Mouse (Mus musculus): ENCODE measurements around the gene Slc4a8. TPM values are rescaled to one million over a fixed set of nuclear protein-coding genes. Genes with fewer than 3 reads are reported as not detected.

Gene Slc4a8
- polyA plus RNA-seq, 1 experiment from 2014 or later, result 1.2 TPM

DNA sequence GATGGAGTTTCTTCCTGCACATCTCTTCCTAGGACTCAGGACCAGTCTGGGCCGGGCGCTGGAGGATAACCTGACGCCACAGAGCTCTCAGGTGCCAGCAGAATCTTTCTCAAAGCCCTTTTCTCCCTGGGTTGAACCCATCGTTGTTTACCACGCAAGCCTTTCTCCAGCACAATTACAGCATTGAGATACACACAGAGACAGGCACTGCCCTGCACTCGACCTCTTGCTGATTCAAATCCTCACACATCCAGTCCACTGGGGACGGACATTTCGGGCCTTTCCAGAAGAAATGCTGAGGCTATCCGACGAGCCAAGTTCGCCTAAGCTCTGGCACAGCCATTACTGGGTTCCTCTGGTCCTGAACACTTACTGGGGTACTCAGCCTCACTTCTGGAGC, 34.8 kb upstream of the Slc4a8 start:
- Histone ChIP-seq H3K27me3 (replicated peaks) (peaks cover 65% of the 10 kb centered on the region), H3K27ac (ENCODE audit: poor library complexity, severe bottlenecking) (no peak overlapping the region), H3K36me3 (no peaks in the 10 kb centered on the region), H3K9ac (no peak overlapping the region), H3K4me1 (replicated peaks) (peaks cover 10% of the 10 kb centered on the region), H3K4me2 (no peak overlapping the region), H3K4me3 (no peak overlapping the region), H3K9me3 (replicated peaks) (no peaks in the 10 kb centered on the region)
- 80% methylated on average over 11 of the region's 11 CpGs for WGBS
- ATAC-seq (ENCODE audit: insufficient number of reproducible peaks, low FRiP score), result no peak

DNA sequence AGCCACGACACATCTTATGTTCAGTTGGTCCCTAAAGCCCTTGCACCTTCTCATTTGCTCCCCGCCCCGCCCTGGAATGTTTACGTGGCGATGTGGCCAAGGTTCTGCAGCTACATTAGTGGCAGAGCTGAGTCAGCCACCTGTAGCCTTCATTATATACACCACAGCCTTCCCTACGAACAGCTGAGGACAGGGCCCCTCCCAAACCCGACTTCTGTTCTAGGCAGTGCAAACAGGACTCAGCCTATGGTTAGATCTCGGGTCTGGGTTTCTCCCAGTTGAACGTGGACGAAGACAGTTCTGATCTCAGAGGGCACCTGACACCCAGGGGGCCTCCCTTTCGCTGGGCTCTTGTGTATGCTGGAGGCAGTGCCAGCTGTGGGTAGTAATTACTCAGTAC, 33.7 kb upstream of the Slc4a8 start:
- 86% methylated on average over 11 of the region's 11 CpGs for WGBS
- no peak overlapping the region for H3K4me2 ChIP-seq
- H3K36me3 ChIP-seq, result no peaks in the 10 kb centered on the region
- H3K9ac ChIP-seq, result no peak overlapping the region
- H3K27me3 ChIP-seq (replicated peaks), result peaks cover 69% of the 10 kb centered on the region
- no peak overlapping the region for H3K4me3 ChIP-seq
- H3K27ac ChIP-seq (ENCODE audit: poor library complexity, severe bottlenecking), result no peak overlapping the region
- ATAC-seq (ENCODE audit: insufficient number of reproducible peaks, low FRiP score), result no peak
- H3K4me1 ChIP-seq (replicated peaks), result peaks cover 10% of the 10 kb centered on the region
- H3K9me3 ChIP-seq (replicated peaks), result no peaks in the 10 kb centered on the region

DNA sequence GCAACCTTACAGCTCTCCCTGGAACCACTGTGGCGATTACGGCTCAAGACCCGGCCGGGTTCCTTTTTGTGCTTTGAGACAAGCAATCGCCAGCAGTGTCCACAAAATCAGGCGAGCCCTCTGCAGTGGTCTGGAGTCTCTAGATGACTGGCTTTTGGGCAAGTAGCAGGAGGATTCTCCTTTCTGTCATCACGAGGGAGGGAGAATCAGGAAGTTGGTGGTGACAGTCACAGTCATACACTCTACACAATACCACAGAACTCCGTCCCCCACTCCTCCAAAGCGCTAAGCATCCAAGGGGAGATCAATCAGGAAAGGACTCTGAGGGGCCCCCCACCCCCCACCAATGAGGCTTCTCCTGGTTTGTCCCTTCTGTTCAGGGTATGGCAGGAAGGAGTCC, 33.0 kb upstream of the Slc4a8 start:
- no peaks in the 10 kb centered on the region for H3K36me3 ChIP-seq
- 33% methylated on average over 9 of the region's 9 CpGs for WGBS
- no peak overlapping the region for H3K27ac ChIP-seq (ENCODE audit: poor library complexity, severe bottlenecking)
- peaks cover 10% of the 10 kb centered on the region for H3K4me1 ChIP-seq (replicated peaks)
- no peaks in the 10 kb centered on the region for H3K9me3 ChIP-seq (replicated peaks)
- peak overlapping the region; percentile 47 for H3K4me3 ChIP-seq
- peak overlapping the region; percentile 19; the same call in 1 of the 2 replicates for H3K9ac ChIP-seq
- peak overlapping the region; percentile 72 for H3K4me2 ChIP-seq
- H3K27me3 ChIP-seq (replicated peaks), result peaks cover 69% of the 10 kb centered on the region
- no peak for ATAC-seq (ENCODE audit: insufficient number of reproducible peaks, low FRiP score)

DNA sequence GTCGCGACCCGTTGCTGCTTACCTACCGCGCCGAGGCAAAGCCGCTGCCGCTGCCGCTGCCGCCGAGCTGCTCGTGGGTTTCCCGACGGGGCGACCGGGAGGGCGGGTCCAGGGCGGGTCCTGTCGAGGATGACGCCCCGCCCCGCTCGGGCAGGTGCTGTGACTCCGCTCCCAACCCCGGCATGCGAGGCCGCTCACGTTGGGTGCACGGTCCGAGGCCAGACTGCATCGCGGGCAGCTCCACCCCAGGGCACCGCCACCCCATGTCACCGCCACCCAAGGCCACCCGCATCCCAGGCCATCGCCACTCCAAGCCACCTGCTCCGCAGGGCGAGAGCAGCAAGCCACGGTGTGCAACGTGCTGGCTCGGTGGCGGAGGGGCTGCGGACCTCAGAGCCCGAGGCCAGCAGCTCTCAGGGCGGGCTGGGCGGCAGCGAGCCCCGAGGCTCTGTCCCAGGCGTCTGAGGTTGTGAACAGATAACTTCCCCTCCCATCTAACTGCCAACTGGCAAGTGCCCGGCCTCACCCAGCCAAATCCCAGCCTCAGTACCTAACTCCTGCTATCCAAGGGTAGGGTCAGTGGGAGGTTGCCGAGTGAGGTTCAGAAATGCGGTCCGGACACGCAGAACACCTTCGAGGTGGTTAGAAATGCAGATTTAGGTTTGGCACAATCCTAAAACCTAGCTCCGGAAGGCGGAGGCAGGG, 32.1 kb upstream of the Slc4a8 start, which contains the start of gene Galnt6:
Gene Galnt6, minus strand, starts transcription at position 96 of the 705 bp plus-strand sequence.
- Histone ChIP-seq H3K27ac (ENCODE audit: poor library complexity, severe bottlenecking) (no peak within 1 kb of the TSS), H3K4me1 (replicated peaks) (peaks cover 10% of the 10 kb centered on the region), H3K9ac (peak within 1 kb of the TSS; percentile 19; the same call in 1 of the 2 replicates), H3K4me2 (peak within 1 kb of the TSS; percentile 72), H3K4me3 (peak within 1 kb of the TSS; percentile 47), H3K9me3 (replicated peaks) (no peaks in the 10 kb centered on the region), H3K27me3 (replicated peaks) (peaks cover 65% of the 10 kb centered on the region), H3K36me3 (no peaks in the 10 kb centered on the region)
- ATAC-seq (ENCODE audit: insufficient number of reproducible peaks, low FRiP score), result 0 out of 2 replicates have a peak, but pooled peaks have one; percentile 16
- 6% methylated on average over 57 of the region's 57 CpGs for WGBS

DNA sequence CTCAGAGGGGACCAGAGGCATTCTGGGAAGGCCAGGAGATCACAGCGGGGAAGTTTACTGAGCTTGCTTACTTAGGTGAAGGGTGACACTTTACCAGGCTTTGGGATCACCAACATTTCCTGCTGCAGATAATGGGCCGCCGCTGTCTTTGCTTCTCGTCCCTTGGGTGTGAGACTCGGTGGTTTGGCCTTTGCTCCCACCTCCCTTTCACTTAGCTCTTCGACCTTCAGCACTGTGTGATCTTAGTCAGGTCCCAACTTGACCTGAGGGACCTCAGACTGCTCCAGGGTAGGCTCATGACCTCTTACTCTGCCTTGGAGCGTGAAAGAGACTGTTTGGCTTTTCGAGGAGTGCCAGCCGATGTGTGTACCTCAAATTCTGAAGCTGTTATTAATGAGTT, 30.5 kb upstream of the Slc4a8 start:
- ATAC-seq (ENCODE audit: insufficient number of reproducible peaks, low FRiP score), result no peak
- peaks cover 57% of the 10 kb centered on the region for H3K27me3 ChIP-seq (replicated peaks)
- WGBS, result 33% methylated on average over 9 of the region's 9 CpGs

DNA sequence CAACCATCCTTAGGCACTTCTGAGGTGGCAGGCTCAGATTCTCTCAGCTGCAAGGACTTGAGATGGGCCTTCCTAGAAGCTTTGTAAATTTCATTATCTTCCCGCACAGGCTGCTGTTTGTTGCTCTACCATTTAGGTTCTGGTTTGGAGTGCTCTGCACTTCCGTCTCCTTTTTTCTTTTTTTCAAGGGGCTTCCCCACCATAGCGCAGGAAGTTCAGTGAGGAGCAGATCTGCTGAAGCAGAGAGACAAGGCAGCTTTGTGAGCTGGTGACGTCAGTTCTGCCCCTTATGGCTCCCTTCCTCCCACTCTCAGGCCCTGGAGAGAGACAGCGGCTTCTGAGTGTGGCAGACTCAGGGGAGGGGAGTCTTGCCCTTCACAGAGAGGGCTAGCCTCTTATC, 29.0 kb upstream of the Slc4a8 start:
- H3K4me2 ChIP-seq, result no peak overlapping the region
- no peaks in the 10 kb centered on the region for H3K9me3 ChIP-seq (replicated peaks)
- 22% methylated on average over 5 of the region's 5 CpGs for WGBS
- peaks cover 43% of the 10 kb centered on the region for H3K27me3 ChIP-seq (replicated peaks)
- no peak overlapping the region for H3K9ac ChIP-seq
- no peaks in the 10 kb centered on the region for H3K36me3 ChIP-seq
- no peak overlapping the region for H3K4me3 ChIP-seq
- H3K4me1 ChIP-seq (replicated peaks), result peaks cover 14% of the 10 kb centered on the region
- ATAC-seq (ENCODE audit: insufficient number of reproducible peaks, low FRiP score), result peak; percentile 66
- no peak overlapping the region for H3K27ac ChIP-seq (ENCODE audit: poor library complexity, severe bottlenecking)

More for the DNA sequence above, 30.5 kb upstream of the Slc4a8 start:
- Histone ChIP-seq H3K4me1 (replicated peaks) (peaks cover 14% of the 10 kb centered on the region), H3K9ac (no peak overlapping the region), H3K9me3 (replicated peaks) (no peaks in the 10 kb centered on the region), H3K4me3 (no peak overlapping the region), H3K27ac (ENCODE audit: poor library complexity, severe bottlenecking) (no peak overlapping the region), H3K4me2 (no peak overlapping the region), H3K36me3 (no peaks in the 10 kb centered on the region)

DNA sequence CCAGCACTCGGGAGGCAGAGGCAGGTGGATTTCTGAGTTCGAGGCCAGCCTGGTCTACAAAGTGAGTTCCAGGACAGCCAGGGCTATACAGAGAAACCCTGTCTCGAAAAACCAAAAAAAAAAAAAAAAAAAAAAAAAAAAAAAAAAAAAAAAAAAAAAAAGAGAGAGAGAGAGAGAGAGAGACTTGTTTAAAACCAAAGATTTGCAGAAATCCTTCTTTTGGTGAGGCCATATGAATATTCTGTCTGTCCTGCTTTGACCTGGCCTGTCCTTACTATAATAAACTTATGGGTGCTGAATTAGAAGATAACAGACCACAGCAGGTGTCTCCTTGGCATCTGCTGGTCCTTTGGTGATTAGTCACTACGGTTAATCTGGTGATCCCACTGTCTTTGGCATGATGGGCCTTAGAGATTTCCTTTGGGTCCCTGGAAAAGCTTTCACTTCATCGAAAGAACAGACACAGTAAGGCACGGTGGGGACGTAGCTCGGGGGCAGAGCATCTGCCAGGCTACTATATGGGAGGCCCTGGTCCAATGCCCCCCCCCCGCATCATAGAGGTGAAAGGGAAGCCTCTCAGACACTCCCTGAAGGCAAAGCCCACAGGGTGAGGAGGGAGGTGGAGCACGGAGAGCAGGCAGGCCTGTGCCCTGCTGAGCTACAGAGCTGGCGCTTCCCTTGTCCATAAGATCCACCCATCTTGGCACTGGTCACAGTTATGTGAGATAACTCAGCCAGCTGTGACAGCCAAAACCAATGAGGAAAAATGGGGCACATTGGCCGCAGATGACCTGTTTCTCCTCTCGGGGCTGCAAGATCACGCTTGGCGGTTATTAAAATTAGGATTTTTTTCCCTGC, 26.2 kb upstream of the Slc4a8 start:
- Histone ChIP-seq H3K9ac (no peak overlapping the region), H3K27ac (ENCODE audit: poor library complexity, severe bottlenecking) (no peak overlapping the region), H3K4me2 (no peak overlapping the region), H3K36me3 (no peaks in the 10 kb centered on the region), H3K27me3 (replicated peaks) (peaks cover 16% of the 10 kb centered on the region), H3K4me3 (no peak overlapping the region), H3K4me1 (replicated peaks) (peaks cover 7% of the 10 kb centered on the region), H3K9me3 (replicated peaks) (no peaks in the 10 kb centered on the region)
- no peak; the same call in 1 of the 2 replicates for ATAC-seq (ENCODE audit: insufficient number of reproducible peaks, low FRiP score)
- 81% methylated on average over 14 of the region's 15 CpGs for WGBS

DNA sequence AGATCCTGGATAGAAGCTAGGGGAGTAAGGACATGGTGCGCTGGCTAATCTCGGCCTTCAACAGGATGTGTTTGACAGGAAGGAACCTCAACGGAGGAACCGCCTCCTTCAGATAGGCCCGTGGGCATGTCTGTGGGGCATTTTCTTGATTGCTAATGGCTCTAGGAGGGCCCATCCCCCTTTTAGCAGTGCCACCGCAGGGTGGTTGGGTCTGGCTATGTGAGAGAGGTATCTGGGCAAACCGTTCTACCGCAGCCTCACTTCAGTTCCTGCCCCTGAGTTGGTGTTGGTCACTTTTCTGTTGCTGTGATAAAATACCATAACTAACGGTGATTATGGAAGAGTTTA, 25.6 kb upstream of the Slc4a8 start:
- Histone ChIP-seq H3K9ac (no peak overlapping the region), H3K27me3 (replicated peaks) (peaks cover 10% of the 10 kb centered on the region), H3K4me1 (replicated peaks) (peaks cover 7% of the 10 kb centered on the region), H3K9me3 (replicated peaks) (no peaks in the 10 kb centered on the region), H3K4me3 (no peak overlapping the region), H3K27ac (ENCODE audit: poor library complexity, severe bottlenecking) (no peak overlapping the region), H3K4me2 (no peak overlapping the region), H3K36me3 (no peaks in the 10 kb centered on the region)
- ATAC-seq (ENCODE audit: insufficient number of reproducible peaks, low FRiP score), result 0 out of 2 replicates have a peak, but pooled peaks have one; percentile 29
- 58% methylated on average over 9 of the region's 9 CpGs for WGBS

DNA sequence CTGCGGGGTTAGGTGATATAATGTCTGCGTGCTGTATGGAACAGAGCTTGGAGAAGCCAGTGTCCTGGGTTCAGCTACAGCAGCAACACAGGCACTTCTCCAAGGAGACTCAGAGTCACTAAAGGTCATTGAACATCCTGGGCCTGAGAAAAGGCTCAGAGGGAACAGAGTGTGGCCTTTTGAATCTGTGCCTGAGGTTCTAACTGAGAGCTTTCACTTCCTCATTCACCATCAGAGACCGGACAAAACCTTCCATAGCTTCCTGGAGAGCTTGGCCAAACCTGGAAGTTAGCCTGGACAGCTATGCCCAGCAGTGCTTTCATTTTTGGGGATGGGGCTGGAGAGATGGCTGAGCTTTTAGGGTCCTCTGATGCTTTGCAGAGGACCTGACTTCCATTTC, 23.9 kb upstream of the Slc4a8 start:
- ATAC-seq (ENCODE audit: insufficient number of reproducible peaks, low FRiP score), result no peak
- Histone ChIP-seq H3K9me3 (replicated peaks) (no peaks in the 10 kb centered on the region), H3K4me2 (no peak overlapping the region), H3K27ac (ENCODE audit: poor library complexity, severe bottlenecking) (no peak overlapping the region), H3K9ac (no peak overlapping the region), H3K4me1 (replicated peaks) (peaks cover 7% of the 10 kb centered on the region), H3K36me3 (no peaks in the 10 kb centered on the region), H3K27me3 (replicated peaks) (no peaks in the 10 kb centered on the region), H3K4me3 (no peak overlapping the region)
- 82% methylated on average over 3 of the region's 3 CpGs for WGBS

DNA sequence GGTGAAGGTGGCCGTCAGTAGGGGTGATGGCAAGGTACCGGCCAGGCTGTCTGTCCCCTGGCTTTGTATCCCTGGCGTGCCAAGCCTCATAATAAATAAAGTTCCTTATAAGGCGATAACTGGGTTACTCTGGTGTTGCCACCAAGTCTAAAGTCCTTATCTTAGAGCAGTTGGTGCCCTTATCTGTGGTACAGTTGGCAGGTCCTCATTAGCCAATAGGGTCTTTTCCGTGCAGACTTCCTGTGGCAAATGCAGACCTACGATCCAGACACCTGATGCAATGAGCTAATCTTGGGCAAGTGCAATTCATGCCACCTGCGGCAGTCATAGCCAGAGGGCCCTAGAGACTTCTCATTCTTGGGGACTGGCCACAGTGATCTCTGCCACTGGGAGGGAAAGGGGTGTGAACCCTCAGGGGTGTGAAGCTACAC, 23.2 kb upstream of the Slc4a8 start:
- no peak overlapping the region for H3K4me2 ChIP-seq
- peaks cover 7% of the 10 kb centered on the region; the same call in 1 of the 2 replicates for H3K4me1 ChIP-seq (replicated peaks)
- H3K9ac ChIP-seq, result no peak overlapping the region
- H3K4me3 ChIP-seq, result no peak overlapping the region
- H3K27me3 ChIP-seq (replicated peaks), result no peaks in the 10 kb centered on the region
- H3K9me3 ChIP-seq (replicated peaks), result no peaks in the 10 kb centered on the region
- no peak; the same call in 1 of the 2 replicates for ATAC-seq (ENCODE audit: insufficient number of reproducible peaks, low FRiP score)
- H3K27ac ChIP-seq (ENCODE audit: poor library complexity, severe bottlenecking), result no peak overlapping the region
- H3K36me3 ChIP-seq, result no peaks in the 10 kb centered on the region
- 62% methylated on average over 7 of the region's 7 CpGs for WGBS

DNA sequence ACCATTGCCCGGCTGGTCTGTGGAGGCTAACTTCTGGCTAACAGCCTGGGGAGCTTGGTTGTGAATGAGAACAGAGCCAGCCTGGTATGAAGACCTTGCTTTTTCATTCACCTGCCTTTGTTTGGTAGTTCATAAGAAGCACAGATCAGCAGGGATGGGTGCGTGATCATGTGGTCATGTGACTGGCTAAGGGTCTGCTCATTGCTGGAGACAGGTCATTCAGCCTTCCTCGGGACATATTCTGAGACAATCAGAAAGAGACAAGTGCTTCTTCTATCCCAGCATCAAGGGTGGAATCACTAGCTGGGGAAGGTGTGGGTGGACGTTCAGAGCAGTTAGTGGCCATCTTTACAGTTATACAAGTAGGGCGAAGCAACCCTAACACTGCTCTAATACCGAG, 22.1 kb upstream of the Slc4a8 start:
- Histone ChIP-seq H3K4me1 (replicated peaks) (peaks cover 7% of the 10 kb centered on the region; the same call in 1 of the 2 replicates), H3K4me3 (no peak overlapping the region), H3K9ac (no peak overlapping the region), H3K27me3 (replicated peaks) (no peaks in the 10 kb centered on the region), H3K4me2 (no peak overlapping the region), H3K9me3 (replicated peaks) (no peaks in the 10 kb centered on the region), H3K27ac (ENCODE audit: poor library complexity, severe bottlenecking) (no peak overlapping the region), H3K36me3 (no peaks in the 10 kb centered on the region)
- WGBS, result 83% methylated on average over 6 of the region's 6 CpGs
- no peak for ATAC-seq (ENCODE audit: insufficient number of reproducible peaks, low FRiP score)

Data from heart, embryonic 12.5 days (tissue).